Mouse (Mus musculus) spleen, postnatal 4 days (tissue): Measurements from ENCODE around the gene Tmem184a.
A peak's percentile ranks its signal among the peaks of the same experiment; 100 is the strongest.

Experiments
- DNase-seq, 2 experiments: peaks; one replicate each; pipeline ENCODE4 v3.0.0; 2022; ENCODE audit warnings: low spot score in 2 of 2

Tmem184a gene

DNA sequence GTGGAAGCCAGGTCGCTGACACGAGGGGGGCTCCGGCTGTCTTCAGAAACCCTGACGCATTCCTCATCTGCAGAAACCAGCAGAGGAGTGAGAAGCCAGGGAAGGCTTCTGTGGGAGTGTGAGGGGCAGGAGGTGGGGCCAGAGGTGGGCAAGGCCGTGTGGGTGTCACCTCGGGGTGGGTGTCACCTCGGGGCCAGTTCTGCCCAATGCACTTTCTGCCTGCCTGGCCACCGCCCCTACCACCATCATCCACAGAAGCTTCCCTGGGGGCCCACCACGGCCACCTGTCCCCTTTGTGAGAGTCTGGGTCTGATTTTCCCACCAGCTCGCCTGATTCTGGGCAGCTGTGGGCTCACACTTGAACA is 6.6 kb downstream of the Tmem184a start:
- no peak for DNase-seq

DNA sequence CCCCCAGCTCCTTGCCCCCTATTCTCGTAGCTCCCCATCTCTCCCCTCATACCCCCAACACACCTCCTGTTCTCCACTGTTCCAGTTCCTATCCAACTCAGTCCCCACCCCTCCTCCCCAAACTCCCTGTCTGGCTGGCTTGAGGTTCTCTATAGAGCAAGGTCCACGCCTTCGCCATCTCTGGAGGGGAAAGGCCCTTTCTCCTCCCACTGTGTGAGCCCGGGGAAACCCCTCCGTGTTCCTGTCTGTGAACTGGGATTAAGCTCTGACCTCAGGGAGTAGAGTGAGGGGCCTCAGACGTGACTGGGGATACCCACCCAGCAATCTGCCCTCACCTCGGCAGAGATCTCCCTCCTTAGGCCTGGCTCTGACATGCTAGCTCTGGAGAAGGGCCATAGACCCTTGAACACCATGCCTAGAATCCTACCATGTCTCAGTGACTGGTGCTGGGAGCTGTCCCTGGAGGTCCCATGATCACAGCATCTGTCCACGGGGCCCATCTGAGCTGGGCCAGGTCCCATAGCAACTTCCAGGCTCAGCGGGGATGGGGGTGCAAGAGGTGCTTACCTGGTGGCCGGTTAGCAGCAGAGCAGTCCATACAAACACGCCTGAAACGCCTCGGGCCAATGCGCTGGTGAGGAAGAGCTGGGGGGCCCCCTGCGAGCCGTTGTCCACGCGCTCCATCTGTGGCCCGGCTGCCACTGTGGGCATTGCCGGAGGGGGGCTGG is 7.2 kb downstream of the Tmem184a start:
- peak in 1 of 2 experiments; percentile 67 for DNase-seq

DNA sequence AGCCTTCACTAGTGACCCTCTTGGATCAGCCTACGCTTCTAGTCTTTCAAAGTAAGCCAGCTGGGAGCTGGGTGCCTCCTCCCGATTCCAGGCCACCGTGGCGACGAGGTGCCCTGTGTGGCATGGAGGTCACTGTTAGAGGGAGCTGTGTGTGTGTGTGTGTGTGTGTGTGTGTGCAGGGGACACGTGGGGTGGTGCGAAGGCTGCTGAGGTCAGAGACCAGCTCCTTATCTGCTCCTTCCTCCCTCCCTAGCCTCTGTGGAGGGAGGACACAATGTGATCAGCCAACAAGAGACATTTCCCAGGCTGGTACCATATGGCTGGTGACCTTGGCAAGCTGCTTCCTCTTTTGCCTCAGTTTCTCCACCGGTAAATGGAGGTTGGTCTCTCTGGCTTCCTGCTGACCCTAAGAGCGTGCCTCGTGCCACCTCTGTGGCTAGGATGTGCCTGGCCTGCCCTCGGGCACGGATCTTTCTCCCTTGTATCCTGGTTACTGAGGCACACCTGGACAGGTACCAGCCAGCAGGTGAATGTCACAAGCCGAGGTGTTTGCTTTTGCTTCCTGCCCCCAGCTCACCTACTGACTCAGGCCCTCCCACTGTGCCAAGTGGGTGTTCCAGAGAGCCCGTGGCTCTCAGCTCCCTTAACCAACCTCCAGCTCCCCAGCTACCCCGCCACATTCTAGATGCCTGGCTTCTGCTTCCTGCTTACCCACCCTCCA is 7.9 kb downstream of the Tmem184a start:
- DNase-seq: no peak

DNA sequence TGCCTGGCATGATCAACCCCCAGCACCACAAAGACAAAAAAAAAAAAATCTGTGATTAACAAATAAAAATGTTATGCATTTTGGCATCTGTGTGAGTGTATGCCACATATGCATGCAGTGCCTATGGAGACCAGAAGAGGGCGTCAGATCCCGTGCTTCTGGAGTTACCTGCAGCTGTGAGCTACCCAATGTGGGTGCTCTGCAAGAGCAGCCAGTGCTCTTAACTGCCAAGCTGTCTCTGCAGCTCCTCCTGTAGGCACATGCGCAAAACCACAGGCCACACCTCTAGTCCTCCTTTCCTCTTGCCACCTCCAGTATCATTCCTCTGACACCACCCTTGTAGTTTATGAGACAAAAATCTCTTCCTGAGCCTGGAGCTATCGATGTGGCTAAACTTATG is 10.3 kb downstream of the Tmem184a start:
- peak; percentile 57 to 71 for DNase-seq

DNA sequence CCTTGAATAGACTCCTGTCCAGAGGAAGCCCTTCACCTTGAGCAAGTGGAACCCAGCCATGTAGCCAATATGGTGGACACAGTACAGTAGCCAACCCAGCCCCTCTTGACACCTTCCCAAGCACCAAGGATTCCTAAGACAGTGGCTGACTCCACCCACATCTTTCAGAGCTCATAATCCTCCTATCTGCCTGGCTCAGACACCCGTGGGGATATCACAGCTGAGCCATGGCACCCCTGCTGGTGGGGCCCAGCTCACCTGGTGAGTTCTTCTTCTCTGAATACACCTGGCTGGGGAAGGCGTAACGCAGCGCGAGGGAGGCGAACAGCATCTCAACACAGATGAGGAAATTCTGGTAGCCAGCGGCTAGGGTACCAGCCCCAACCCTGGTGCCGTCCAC is 13.8 kb downstream of the Tmem184a start:
- peak; percentile 49 to 71 for DNase-seq

DNA sequence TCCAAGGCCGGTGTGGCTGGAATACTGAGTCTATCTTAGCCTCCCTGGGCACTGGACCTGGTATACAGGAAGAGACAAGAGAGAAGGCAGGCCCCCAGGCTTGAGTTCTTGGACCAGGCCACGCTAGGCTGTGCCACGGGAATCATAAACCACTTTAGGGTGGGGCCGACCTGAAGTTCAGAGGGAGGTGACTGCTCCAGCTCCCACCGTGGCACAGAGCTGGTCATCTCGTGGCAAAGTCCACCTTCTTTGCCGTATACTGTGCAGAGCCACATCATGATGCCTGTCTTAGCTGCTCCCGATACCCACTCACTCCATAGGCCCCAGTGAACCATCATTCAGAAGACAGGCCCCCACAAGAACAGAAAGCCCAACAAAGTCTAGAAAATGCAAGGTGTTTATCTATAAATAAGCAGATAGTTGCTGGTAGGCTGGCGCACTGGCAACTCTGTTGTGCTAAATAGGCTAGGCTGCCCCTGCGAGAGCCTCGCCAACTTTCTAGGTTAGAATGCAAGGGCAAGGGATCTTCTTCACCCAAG is 15.1 kb downstream of the Tmem184a start:
- DNase-seq: peak; percentile 63 to 80

DNA sequence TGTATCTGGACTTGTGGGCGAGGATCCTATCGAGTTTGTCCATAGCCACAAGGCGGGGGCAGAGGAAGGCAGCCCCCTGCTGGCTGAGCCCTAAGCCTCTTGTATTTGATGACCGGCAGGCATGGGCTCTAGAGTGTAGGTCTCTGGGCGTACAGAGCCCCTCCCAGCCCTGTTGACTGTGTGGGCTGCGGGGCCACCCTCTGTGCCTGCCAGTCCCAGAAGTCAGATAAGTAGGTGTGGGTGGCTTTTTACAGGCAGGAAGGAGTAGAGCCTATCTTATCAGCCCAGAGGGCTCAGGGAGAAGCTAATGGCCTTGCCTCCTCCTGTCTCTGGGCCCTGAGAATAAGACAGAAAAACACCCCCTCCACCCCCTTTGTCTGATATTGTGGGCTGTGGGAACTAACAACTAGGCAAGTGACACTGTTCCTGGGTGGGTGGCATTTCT is 15.6 kb downstream of the Tmem184a start:
- DNase-seq: peak; percentile 79 to 83

DNA sequence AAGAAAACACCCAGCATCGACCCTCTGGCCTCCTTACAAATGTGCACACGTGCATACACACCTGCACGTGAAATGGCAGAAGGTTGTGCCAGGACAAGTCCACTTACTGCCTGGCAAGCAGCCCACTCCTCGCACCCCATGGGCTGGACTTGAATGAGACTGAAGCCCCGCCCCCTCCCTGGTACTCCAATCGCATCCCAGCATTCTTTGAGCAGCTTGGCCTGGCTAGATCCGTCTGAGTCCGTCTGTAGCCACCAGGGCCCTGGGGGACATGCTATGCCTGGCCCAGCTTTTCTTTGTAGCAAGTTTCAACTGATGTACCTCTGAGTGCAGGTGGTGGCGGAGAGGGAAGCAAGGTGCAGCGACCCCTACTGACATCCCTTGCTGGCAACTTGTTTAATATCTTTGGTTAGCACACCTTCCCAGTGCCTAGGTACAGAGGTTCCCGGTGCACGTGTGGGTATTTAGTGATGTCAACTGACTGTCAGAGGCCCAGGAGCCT is 16.1 kb downstream of the Tmem184a start:
- peak; percentile 83 to 91 for DNase-seq

DNA sequence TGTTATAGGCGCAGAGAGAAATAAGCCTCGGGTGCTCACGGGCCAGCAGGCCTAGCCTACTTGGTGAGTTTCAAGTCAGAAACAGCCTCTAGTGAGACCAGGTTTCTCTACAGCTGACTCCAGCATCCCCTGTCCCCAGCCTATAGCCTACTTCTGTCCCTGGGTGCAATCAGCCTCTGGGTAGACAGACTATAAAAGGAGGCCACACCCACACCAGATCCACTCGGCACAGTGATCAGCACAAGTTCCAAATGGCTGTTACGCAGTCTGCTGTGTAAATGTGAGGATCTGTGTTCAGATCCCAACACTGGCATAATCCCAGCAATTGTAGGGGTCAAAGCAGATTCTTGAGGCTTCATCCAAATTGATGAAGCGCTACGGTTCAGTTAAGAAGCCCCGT is 16.6 kb downstream of the Tmem184a start:
- peak; percentile 55 to 72 for DNase-seq

DNA sequence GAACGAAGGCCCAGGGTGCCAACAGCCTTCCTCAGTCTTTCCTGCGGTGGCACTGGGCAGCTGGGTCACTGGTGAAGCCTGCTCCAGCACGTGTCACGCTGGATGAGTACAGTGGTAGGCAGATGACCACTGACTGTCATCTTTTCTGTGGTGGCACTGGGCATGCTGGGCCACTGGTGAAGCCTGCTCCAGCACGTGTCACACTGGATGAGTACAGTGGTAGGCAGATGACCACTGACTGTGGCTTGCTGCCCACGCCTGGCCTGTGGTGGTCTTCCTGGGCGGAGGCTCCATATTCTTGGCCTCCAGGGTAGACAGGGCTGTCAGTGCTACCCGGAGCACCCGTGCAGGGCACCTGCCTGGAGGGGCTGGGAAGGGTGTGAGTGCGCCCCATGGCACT is 17.8 kb downstream of the Tmem184a start:
- DNase-seq: no peak

DNA sequence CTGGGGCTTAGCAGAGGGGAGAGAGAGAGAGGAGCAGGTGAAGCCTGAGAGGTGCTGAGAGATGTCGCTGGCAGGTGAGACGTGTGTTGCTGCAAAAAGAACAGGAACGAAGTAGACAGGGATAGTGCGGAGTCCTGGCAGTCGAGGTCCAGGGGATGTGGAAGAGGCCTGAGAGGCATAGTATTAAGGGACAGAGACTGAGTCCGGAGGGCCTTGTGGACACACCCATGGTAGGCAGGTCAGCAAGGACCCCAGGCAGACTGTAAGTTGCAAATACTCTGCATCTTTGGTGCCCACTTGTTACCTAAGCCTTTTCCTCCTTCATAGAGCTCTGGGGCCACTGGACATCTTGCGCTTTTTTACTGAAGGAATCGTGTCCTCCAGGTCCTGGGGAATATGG is 18.5 kb downstream of the Tmem184a start:
- DNase-seq: no peak

DNA sequence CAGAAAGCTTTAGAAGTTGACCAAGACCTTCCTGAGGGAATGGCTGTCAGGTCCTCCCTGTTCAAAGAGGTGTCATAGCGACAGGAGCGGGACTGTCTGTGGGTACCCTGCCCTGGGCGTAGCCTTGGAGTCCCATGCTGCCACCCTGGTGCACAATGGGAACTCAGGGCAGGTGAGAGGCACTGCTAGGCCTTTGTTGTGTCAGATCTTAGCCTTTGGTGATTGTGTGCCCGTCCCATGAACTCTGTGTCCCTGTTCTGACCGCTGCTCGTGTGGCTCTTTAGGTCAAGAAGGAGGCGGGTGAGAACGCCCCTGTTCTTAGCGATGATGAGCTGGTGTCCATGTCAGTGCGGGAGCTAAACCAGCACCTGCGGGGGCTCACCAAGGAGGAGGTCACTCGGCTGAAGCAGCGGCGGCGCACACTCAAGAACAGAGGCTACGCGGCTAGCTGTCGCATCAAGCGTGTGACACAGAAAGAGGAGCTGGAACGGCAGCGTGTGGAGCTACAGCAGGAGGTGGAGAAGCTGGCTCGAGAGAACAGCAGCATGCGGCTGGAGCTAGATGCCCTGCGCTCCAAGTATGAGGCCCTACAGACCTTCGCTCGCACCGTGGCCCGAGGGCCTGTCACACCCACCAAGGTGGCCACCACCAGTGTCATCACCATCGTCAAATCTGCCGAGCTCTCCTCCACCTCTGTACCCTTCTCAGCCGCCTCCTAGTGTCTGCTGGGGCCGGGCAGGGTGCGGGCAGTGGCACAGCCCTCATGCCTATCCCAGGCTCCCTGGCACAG is 19.7 kb downstream of the Tmem184a start:
- no peak for DNase-seq

DNA sequence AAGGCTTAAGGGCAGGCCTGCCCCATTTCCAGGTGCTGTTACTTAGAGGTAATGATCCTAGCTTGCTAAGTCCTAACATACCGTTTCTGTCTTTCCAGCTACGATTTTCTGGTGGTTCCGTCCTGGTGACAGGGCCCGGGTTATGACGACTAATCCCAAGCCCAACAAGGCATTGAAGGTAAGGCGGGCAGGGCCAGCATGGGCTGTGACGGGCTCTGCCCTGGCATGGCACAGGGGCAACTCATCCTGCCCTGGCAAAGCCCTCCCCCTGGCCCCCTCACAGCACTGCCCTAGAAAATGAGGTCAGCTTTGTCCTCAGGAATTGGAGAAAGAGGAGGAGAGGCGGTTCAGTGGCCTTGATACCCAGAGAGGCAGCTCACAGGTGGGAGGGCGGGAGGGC is 20.7 kb downstream of the Tmem184a start:
- no peak for DNase-seq

DNA sequence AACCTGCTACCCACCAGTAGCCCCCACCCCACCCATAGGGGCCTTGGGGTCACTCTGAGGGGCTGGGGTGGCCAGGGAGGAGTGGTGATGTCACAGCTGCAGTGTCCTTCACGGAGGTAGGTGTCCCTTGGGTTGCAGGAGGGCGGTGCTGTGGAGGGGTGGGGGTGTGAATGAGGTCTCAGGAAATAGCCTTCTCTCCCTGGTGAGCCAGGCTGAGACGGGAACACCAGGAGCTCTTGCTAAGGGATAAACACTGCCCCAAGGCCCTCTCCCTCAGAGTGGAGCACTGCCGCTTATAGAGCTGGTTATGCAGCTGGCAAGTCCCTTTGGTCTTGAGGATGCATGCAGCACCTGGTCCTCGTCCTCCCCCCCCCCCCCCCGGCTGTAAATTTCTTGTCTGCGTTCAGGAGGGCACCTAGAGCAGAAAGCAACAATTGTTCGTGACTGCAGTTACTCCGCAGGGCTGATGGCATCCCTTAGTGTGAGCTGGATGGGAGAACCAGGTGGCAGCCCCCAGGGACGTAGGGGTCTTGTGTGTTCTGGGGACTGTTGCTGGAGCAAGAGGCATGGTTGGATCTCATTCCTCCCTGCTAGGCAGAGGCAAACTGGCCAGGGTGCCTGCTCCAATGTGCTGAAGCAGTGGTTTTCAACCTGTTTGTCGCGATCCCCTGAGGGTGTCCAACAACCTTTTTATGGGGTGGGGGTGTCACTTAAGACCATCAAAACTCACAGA is 21.4 kb downstream of the Tmem184a start:
- DNase-seq: no peak

DNA sequence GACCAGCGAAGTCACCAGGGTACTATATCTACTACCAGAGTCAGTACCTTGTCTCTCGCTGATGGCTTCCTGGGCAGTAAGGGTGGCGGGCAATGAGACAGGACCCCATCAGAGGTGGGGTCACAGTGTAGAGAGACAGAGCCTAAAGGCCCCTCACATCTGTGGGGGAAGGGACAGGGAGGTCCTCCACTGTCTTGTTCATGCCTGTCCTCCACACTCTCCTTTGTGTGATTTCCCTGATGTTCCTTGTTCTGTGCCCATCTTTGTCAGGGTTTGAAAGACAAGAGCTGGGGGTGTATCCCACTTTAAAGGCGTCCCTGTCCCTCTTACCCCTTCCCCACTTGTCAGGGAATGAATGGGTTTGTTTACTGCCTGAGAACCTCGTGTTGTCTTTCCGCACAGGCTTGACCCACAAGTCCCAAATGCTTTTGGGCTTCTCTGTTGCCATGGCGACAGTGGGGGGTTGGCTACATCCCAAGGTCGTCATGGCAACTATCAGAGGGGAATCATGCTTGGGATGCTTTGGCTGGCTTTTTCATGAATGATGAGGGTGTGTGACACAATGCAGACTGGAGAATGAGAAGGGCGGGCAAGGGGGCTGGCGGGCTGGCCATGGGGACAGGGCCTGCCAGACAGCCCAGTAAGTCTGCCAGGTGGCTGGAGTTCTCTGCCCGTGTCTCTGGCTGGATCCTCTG is 22.1 kb downstream of the Tmem184a start:
- peak; percentile 50 to 65 for DNase-seq

DNA sequence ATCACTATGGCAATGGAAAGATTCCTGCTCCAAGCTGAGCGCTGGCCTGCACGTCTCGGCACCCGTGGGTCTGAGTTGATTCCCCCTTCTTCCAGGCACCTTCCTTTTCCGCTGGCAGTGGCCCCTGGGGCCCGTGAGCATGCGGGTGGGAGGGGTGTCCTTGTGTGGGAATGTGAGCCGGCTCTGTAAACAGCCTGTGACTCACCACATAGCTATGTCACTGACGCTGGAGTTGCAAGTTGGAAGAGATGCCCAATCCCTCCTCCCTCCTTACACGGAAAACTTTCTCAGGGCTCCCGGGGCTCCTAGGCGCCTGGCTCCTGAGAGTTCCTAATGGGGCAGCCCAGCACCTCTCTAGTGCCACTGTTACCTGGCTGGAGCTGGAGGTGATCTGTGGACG is 22.8 kb downstream of the Tmem184a start:
- DNase-seq: peak in 1 of 2 experiments; percentile 27

DNA sequence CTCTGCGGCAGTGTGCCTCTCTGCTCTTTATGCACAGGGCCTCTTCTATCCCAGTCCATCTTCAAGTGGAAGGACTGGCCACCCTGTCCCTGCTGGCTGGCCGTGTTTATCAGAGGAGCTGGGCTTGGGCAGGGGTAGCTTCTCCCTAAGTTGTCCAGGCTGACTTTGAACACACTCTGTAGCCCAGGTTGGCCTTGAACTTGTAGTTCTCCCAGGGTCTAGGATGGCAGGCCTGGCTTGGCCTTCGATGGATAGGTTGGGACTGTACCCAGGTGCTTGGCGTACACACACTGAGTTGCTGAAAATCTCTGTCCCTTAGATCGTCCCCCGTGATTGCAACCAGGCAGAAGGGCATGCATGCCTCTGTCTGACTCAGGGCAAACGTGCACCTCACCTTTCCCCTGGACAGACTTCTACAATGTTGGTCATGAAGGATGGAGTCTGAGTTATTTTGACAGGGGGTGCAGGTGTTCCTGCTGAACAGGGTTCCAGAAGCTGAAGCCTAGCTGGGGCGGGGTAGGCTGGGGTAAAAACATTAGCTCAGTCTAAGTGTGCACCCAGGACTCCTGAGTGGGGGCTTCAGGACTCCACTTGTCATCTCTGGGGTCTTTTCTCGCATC is 23.6 kb downstream of the Tmem184a start:
- no peak for DNase-seq

DNA sequence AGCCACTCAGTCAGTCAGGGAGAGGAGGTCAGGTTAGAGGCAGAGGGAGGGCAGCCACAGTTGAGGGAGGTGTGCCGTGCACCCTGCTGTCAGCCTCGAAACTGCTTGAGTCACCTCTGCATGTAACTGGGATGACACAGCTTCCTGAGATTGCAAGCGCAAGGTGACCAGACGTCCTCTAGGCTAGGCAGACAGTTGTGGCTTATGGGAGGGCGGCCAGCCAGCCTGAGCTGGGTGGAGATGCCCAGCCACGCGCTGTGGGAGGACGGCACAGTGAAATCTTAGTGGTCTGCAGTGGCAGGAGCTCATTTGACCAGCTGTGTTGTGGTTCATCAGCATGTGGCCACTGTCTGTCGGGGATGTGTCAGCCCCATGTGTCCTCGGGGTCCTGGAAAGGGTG is 24.8 kb downstream of the Tmem184a start:
- peak; percentile 49 to 74 for DNase-seq

DNA sequence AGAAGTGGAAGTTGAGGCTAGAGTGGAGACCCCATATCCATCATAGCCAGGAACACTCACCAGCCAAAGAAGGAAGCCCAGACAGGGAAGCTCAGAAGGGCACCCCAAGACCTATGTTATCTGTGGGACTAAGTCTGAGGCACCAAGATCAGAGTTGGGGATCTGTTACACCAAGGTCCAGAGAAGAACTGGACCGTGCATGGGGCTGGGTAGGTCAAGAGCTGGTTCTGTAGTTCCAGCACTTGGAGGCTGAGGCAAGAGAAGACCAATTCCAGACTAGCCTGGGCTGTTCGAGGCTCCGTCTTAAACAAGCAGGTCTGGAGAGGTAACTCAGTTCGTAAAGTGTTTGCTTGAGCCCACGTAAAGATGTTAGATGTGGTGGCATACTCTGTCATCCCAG is 25.6 kb downstream of the Tmem184a start:
- peak in 1 of 2 experiments; percentile 63 for DNase-seq
